Mouse (Mus musculus) ES-E14 (cell line): Measurements from ENCODE around the gene Ankrd6. TPM values are rescaled to one million over a fixed set of nuclear protein-coding genes. Genes with fewer than 3 reads are reported as not detected.

Experiments
- DNase-seq: peaks from one replicate; pipeline ENCODE4 v3.0.0-alpha.2; 2013; ENCODE audit warnings: low read depth, low spot score
- H3K27ac ChIP-seq: 2 replicates; pipeline ENCODE4 v1.5.1; 2012; ENCODE audit warnings: low read depth, mild to moderate bottlenecking, low read length, moderate library complexity, mixed read lengths; ENCODE audit not compliant: poor library complexity, insufficient read depth, severe bottlenecking
- H3K36me3 ChIP-seq: 2 replicates; pipeline ENCODE4 v1.6.1; 2012; ENCODE audit warnings: mild to moderate bottlenecking, low read length, moderate library complexity, mixed read lengths; ENCODE audit not compliant: control insufficient read depth, poor library complexity, insufficient read depth, severe bottlenecking
- H3K4me1 ChIP-seq, 2 experiments: fragments of 150-350 bp in 1 of 2; sonication (generic) in 1 of 2; 2 replicates each; pipeline ENCODE4 v1.6.1; 2012; ENCODE audit warnings: low read length in 2 of 2, mild to moderate bottlenecking in 1 of 2, mixed read lengths in 1 of 2; ENCODE audit not compliant: control insufficient read depth in 2 of 2, insufficient read depth in 2 of 2, poor library complexity in 1 of 2
- H3K4me3 ChIP-seq, 2 experiments: fragments of 150-350 bp in 1 of 2; sonication (generic) in 1 of 2; 2 replicates each; pipeline ENCODE4 v1.5.1; 2012; ENCODE audit warnings: low read length in 2 of 2, low read depth in 1 of 2, mild to moderate bottlenecking in 1 of 2, mixed read lengths in 1 of 2; ENCODE audit not compliant: insufficient read depth in 1 of 2, poor library complexity in 1 of 2, severe bottlenecking in 1 of 2
- H3K9ac ChIP-seq: 2 replicates; pipeline ENCODE4 v1.6.1; 2012; ENCODE audit warnings: low read depth, mild to moderate bottlenecking, low read length, mixed read lengths; ENCODE audit not compliant: poor library complexity, insufficient read depth, severe bottlenecking
- H3K9me3 ChIP-seq: fragments of 150-350 bp; sonication (generic); 2 replicates; pipeline ENCODE4 v1.6.1; 2012; ENCODE audit warnings: low read depth, mild to moderate bottlenecking, low read length; ENCODE audit not compliant: control insufficient read depth, insufficient read depth
- CHD2 ChIP-seq: IDR thresholded peaks from 2 replicates; pipeline ENCODE4 v1.6.1; 2014; ENCODE audit warnings: mild to moderate bottlenecking, low read depth, low read length, inconsistent platforms
- HCFC1 ChIP-seq: IDR thresholded peaks from 2 replicates; pipeline ENCODE4 v1.6.1; 2012; ENCODE audit warnings: low read length, inconsistent platforms, borderline replicate concordance; ENCODE audit not compliant: insufficient read depth
- MAFK ChIP-seq: IDR thresholded peaks from 2 replicates; pipeline ENCODE4 v1.6.1; 2014; ENCODE audit warnings: mild to moderate bottlenecking, low read depth, low read length, inconsistent platforms; ENCODE audit not compliant: insufficient read depth
- ZC3H11A ChIP-seq: IDR thresholded peaks from 2 replicates; pipeline ENCODE4 v1.6.1; 2012; ENCODE audit warnings: low read depth, mild to moderate bottlenecking, inconsistent platforms, low read length, borderline replicate concordance
- ZNF384 ChIP-seq: IDR thresholded peaks from 2 replicates; pipeline ENCODE4 v1.6.1; 2012; ENCODE audit warnings: low read depth, low read length, inconsistent platforms
- in situ Hi-C, 2 experiments: fragments of 600-800 bp; cut with MboI; formaldehyde crosslinking; loops; one replicate each; pipeline ENCODE4 v1.15.1; 2025; ENCODE audit warnings: low sequenced_read_pairs in 2 of 2, inconsistent platforms in 1 of 2; ENCODE audit not compliant: unreplicated experiment in 2 of 2
- total RNA-seq: library from RNA; depleted of rRNA; stranded (reverse); fragments of 300-350 nt; gene quantifications from 2 replicates; pipeline ENCODE4 v1.2.3, GENCODE M21; 2012

Gene Ankrd6
- total RNA-seq, 1 experiment, result 7.8 TPM

DNA sequence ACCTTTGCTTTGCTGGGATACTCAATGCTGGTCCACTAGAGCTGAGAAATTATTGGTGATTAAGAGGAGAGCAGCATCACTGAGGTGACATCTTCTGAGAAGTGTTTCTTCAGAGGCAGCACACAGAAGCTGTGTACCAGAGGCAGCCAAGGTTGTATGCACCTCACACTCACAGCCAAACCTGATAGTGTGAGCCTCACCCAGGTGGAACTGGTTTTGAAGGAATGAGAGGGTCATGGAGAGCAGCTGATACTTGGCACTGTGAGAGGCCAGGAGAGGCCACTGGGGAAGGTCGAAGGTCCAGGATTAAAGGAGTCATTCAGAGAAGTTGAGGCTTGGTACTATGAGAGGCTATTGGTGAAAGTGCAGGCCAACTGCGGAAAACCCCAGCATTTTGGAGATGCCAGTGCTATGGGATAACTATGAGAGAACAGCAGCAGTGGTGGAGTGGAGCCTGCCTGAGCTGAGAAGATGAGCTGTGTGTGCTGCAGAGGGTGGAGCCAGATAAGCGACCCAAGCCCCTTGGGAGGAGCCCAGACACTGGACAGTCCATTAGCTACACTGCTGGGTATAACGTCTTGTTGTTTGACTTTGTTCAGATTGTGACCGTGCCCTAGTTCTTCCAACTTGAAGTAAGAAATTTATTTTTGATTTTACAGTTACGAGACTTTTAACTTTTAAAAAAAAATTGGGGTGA is 33.8 kb downstream of the Ankrd6 start:
- Histone ChIP-seq H3K4me1 (peaks cover 4 to 13% of the 10 kb centered on the region in 2 experiments; a peak in 1 of 4 replicates), H3K9ac (no peak overlapping the region), H3K27ac (no peak overlapping the region), H3K9me3 (no peaks in the 10 kb centered on the region), H3K4me3 (no peak overlapping the region), H3K36me3 (0 out of 2 replicates have a peak, but pooled peaks cover 3% of the 10 kb centered on the region)
- no peak for DNase-seq
- TF ChIP-seq ZNF384 (no peak), HCFC1 (no peak), ZC3H11A (no peak), MAFK (no peak), CHD2 (no peak)
- in situ Hi-C loops, result loop anchor here in 1 of 2 experiments (25.0 kb wide), 1 partner anchor 105 kb away; the partner anchor contains the start of gene Lyrm2

- H3K4me1 ChIP-seq, result peaks cover 4 to 11% of the 10 kb centered on the region in 2 experiments; a peak in 1 of 4 replicates
- no peak overlapping the region for H3K9ac ChIP-seq
- TF ChIP-seq MAFK (no peak), ZC3H11A (no peak), ZNF384 (no peak), HCFC1 (no peak), CHD2 (no peak)
- in situ Hi-C loops, result loop anchor here in 1 of 2 experiments (25.0 kb wide), 1 partner anchor 104 kb away; the partner anchor contains the start of gene Lyrm2
- no peak overlapping the region for H3K27ac ChIP-seq
- H3K4me3 ChIP-seq, result no peak overlapping the region
- 0 out of 2 replicates have a peak, but pooled peaks cover 3% of the 10 kb centered on the region for H3K36me3 ChIP-seq
- no peak for DNase-seq
- H3K9me3 ChIP-seq, result no peaks in the 10 kb centered on the region
Measured at GRCm38 (mm10) chr4:32915928-32916327, 34.7 kb downstream of the Ankrd6 start.

GRCm38 (mm10) chr4:32909996-32910395 is 40.6 kb downstream of the Ankrd6 start:
- Histone ChIP-seq H3K9ac (no peak overlapping the region), H3K27ac (no peak overlapping the region), H3K4me1 (no peaks in the 10 kb centered on the region; a peak in 1 of 4 replicates), H3K9me3 (no peaks in the 10 kb centered on the region), H3K4me3 (no peak overlapping the region), H3K36me3 (0 out of 2 replicates have a peak, but pooled peaks cover 3% of the 10 kb centered on the region)
- no peak for DNase-seq
- no peak for TF ChIP-seq ZNF384
- TF ChIP-seq MAFK, result no peak
- no peak for TF ChIP-seq ZC3H11A
- TF ChIP-seq HCFC1, result no peak
- TF ChIP-seq CHD2, result no peak
- in situ Hi-C loops, result loop anchor here in 1 of 2 experiments (25.0 kb wide), 1 partner anchor 98 kb away; the partner anchor contains the start of gene Lyrm2

DNA sequence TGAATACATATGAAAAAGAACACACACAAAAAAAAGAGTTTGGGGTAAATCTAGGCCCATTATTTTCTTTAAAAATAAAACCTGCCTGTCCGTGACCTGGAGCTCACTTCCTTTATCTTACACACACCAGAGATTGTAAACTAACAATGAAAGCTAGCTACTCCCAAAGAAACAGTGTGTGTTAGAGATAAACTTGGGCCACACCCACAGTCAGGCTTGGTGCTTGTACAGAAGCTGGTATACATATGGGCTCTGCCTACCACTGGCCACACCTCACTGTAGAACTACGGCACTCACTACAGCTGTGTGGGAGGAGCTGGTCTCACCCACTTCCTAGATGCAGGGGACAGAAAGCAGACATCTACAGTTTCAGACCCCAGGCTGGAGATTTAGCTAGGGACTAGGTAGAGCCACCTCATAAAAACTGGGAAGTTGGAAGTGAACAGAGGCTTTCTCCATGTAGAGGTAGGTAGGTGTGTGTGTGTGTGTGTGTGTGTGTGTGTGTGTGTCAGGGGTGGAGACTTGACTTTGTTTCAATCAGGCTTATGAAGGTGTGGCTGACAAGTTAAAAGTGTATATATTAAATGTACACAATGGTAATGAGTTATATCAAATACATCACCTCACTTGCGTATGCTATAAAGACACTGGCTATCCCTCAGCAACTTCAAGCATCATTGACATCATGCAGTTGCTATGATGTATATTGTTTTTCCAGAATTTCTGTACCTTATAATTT is 41.2 kb downstream of the Ankrd6 start:
- Histone ChIP-seq H3K4me3 (no peak overlapping the region), H3K4me1 (no peaks in the 10 kb centered on the region; a peak in 1 of 4 replicates), H3K27ac (no peak overlapping the region), H3K9ac (no peak overlapping the region), H3K36me3 (0 out of 2 replicates have a peak, but pooled peaks cover 3% of the 10 kb centered on the region), H3K9me3 (no peaks in the 10 kb centered on the region)
- in situ Hi-C loops, result loop anchor here in 1 of 2 experiments (25.0 kb wide), 1 partner anchor 97 kb away; the partner anchor contains the start of gene Lyrm2
- TF ChIP-seq ZNF384 (no peak), ZC3H11A (no peak), HCFC1 (no peak), CHD2 (no peak), MAFK (no peak)
- no peak for DNase-seq
